15 mouse cellular contexts compared by ENCODE assay signal in the genomic region with DNA sequence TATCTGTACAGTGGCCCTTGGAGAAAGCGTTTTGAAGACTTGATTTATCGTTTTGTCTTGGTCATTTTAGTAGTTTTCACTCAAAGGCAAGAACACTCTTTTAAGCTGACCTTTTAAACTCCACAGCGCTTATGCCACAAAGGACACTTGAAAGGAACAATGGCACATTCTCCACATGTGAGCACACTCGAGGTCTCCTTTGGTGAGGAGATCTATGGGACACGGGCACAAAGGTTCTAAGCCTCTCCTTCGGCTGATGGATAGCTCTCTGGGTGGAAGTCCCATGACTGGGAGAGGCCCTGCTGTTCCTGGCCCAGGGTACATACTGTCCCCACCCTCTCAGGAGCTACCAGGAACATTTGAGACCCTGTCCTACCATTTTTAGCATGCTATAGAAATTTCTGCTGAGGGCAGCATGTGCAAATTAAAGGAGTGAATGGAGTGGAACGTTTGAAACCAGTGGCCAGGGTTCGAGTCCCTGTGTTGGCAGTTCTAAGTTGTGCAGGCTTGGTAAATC.
"Had no signal": no experiment of that assay in that cellular context is flagged by ENCODE, and none has a peak within 500 bp of the region (broad histone marks: within the 10 kb centered on the region; RNA-seq: fewer than 3 reads in every experiment).

No protein-coding gene starts in this region.

- H3K27ac ChIP-seq: neural tube, embryonic 15.5 days; stomach, embryonic 15.5 days; stomach, postnatal 0 days had no signal

- H3K4me3 ChIP-seq: neural tube, embryonic 15.5 days; stomach, embryonic 15.5 days had no signal

- H3K4me2 ChIP-seq: neural tube, embryonic 15.5 days; stomach, embryonic 15.5 days had no signal

- H3K9ac ChIP-seq: neural tube, embryonic 15.5 days; stomach, embryonic 15.5 days had no signal

- H3K4me1 ChIP-seq: neural tube, embryonic 15.5 days; stomach, embryonic 15.5 days had no signal

- DNase-seq: retina, postnatal 1 day; right cerebral cortex, adult 18-20 months; right cerebral cortex, postnatal 14 days; right cerebral cortex, postnatal 25 days; right cerebral cortex, postnatal 4 days; spleen, adult 18-20 months; thymus, adult 18-20 months; thymus, adult 2 months; thymus, postnatal 14 days; thymus, postnatal 25 days; thymus, postnatal 36 days; thymus, postnatal 4 days had no signal

- H3K27me3 ChIP-seq: neural tube, embryonic 15.5 days; stomach, embryonic 15.5 days had no signal

- H3K36me3 ChIP-seq: neural tube, embryonic 15.5 days; stomach, embryonic 15.5 days had no signal

- H3K9me3 ChIP-seq: neural tube, embryonic 15.5 days; stomach, embryonic 15.5 days had no signal
